Mouse (Mus musculus): ENCODE data around the gene Cdh13. TPM values are rescaled to one million over a fixed set of nuclear protein-coding genes. Genes with fewer than 3 reads are reported as not detected.
A peak's percentile ranks its signal among the peaks of the same experiment; 100 is the strongest.
"Not testable (repeated sequence)": the region's sequence is repeated elsewhere in the genome, so short reads cannot be mapped to it uniquely, and the experiment has no call there.

Gene Cdh13
- total RNA-seq, 2 experiments from 2014 or later = 5.9 to 6.2 TPM

- no peak for DNase-seq
These were observed 986.8 kb downstream of the Cdh13 start for GRCm38 (mm10) chr8:119270371-119270770.

- DNase-seq = no peak
These were observed 989.4 kb downstream of the Cdh13 start for GRCm38 (mm10) chr8:119272891-119273290.

GRCm38 (mm10) chr8:119275442-119275841, 991.9 kb downstream of the Cdh13 start:
- no peak for DNase-seq

GRCm38 (mm10) chr8:119277047-119277451, 993.5 kb downstream of the Cdh13 start:
- DNase-seq = peak in 1 of 2 experiments; percentile 6

- peak; percentile 14 to 26 for DNase-seq
These were observed 998.2 kb downstream of the Cdh13 start for GRCm38 (mm10) chr8:119281761-119282160.

GRCm38 (mm10) chr8:119284516-119284915, 1001.0 kb downstream of the Cdh13 start:
- DNase-seq = peak in 1 of 2 experiments; percentile 7

GRCm38 (mm10) chr8:119284920-119285319, 1001.4 kb downstream of the Cdh13 start:
- DNase-seq = peak; percentile 28 to 42

GRCm38 (mm10) chr8:119295477-119295876, 1011.9 kb downstream of the Cdh13 start:
- DNase-seq = no peak

- peak; percentile 48 to 58 for DNase-seq
These were observed 1014.2 kb downstream of the Cdh13 start for GRCm38 (mm10) chr8:119297752-119298151.

- DNase-seq = no peak
These were observed 1016.8 kb downstream of the Cdh13 start for GRCm38 (mm10) chr8:119300335-119300734.

GRCm38 (mm10) chr8:119304196-119304595, 1020.7 kb downstream of the Cdh13 start:
- DNase-seq = peak; percentile 3 to 14

- peak; percentile 6 to 10 for DNase-seq
These were observed 1027.9 kb downstream of the Cdh13 start for GRCm38 (mm10) chr8:119311412-119311811.

GRCm38 (mm10) chr8:119323215-119323614, 1039.7 kb downstream of the Cdh13 start:
- DNase-seq = no peak

- DNase-seq = peak; percentile 23 to 31
These were observed 1056.0 kb downstream of the Cdh13 start for GRCm38 (mm10) chr8:119339546-119339945.

- DNase-seq = no peak
These were observed 1060.1 kb downstream of the Cdh13 start for GRCm38 (mm10) chr8:119343606-119344005.

GRCm38 (mm10) chr8:119344190-119344856, 1060.8 kb downstream of the Cdh13 start, which contains the start of gene Hsbp1:
Hsbp1 (plus strand) TSS chr8:119344488.
- peak; percentile 97 for DNase-seq

- DNase-seq = no peak
These were observed 1061.6 kb downstream of the Cdh13 start for GRCm38 (mm10) chr8:119345029-119345682.

GRCm38 (mm10) chr8:119345683-119346075, 1062.1 kb downstream of the Cdh13 start:
- DNase-seq = no peak

GRCm38 (mm10) chr8:119351647-119352046, 1068.1 kb downstream of the Cdh13 start:
- DNase-seq = no peak

GRCm38 (mm10) chr8:119352977-119353658, 1069.6 kb downstream of the Cdh13 start:
- no peak for DNase-seq

- DNase-seq = no peak
These were observed 1070.1 kb downstream of the Cdh13 start for GRCm38 (mm10) chr8:119353659-119354023.

- DNase-seq = not testable (repeated sequence)
These were observed 1073.1 kb downstream of the Cdh13 start for GRCm38 (mm10) chr8:119356631-119357030.

- no peak for DNase-seq
These were observed 1074.6 kb downstream of the Cdh13 start for GRCm38 (mm10) chr8:119358175-119358574.

Data from adrenal gland, postnatal 36 days (tissue).